Mouse (Mus musculus) layer of hippocampus, adult 9-10 months (tissue): ENCODE data around the gene Ccdc90b.
A peak's percentile ranks its signal among the peaks of the same experiment; 100 is the strongest.

Experiments used
- DNase-seq: peaks from one replicate; pipeline ENCODE4 v3.0.0; 2022; ENCODE audit warnings: low spot score

The Ccdc90b gene

GRCm38 (mm10) chr7:92560986-92561876 is at the start of gene Ccdc90b:
Ccdc90b (plus strand) TSS chr7:92561149.
- peak; percentile 91 for DNase-seq

- DNase-seq, result no peak
Measured at GRCm38 (mm10) chr7:92520397-92520796, 40.6 kb upstream of the Ccdc90b start.

GRCm38 (mm10) chr7:92520820-92521219 is 40.1 kb upstream of the Ccdc90b start:
- DNase-seq, result no peak

- DNase-seq, result no peak
Measured at GRCm38 (mm10) chr7:92529245-92529644, 31.7 kb upstream of the Ccdc90b start.

GRCm38 (mm10) chr7:92532351-92533036 is 28.5 kb upstream of the Ccdc90b start:
- DNase-seq, result no peak

- DNase-seq, result no peak
Measured at GRCm38 (mm10) chr7:92546763-92547162, 14.2 kb upstream of the Ccdc90b start.

GRCm38 (mm10) chr7:92550248-92550989 is 10.5 kb upstream of the Ccdc90b start:
- DNase-seq, result no peak

- peak; percentile 41 for DNase-seq
Measured at GRCm38 (mm10) chr7:92550990-92551392, 10.0 kb upstream of the Ccdc90b start.

GRCm38 (mm10) chr7:92558744-92559143 is 2.2 kb upstream of the Ccdc90b start:
- DNase-seq, result no peak

- DNase-seq, result no peak
Measured at GRCm38 (mm10) chr7:92566775-92567174, 5.8 kb downstream of the Ccdc90b start.

- no peak for DNase-seq
Measured at GRCm38 (mm10) chr7:92580491-92581207, 19.7 kb downstream of the Ccdc90b start.

- no peak for DNase-seq
Measured at GRCm38 (mm10) chr7:92583567-92583966, 22.6 kb downstream of the Ccdc90b start.

- DNase-seq, result no peak
Measured at GRCm38 (mm10) chr7:92589986-92590385, 29.0 kb downstream of the Ccdc90b start.

- no peak for DNase-seq
Measured at GRCm38 (mm10) chr7:92590842-92591241, 29.9 kb downstream of the Ccdc90b start.

GRCm38 (mm10) chr7:92604961-92605360 is 44.0 kb downstream of the Ccdc90b start:
- DNase-seq, result no peak

GRCm38 (mm10) chr7:92610830-92611229 is 49.9 kb downstream of the Ccdc90b start:
- DNase-seq, result no peak

GRCm38 (mm10) chr7:92624488-92624887 is 63.5 kb downstream of the Ccdc90b start:
- DNase-seq, result no peak

GRCm38 (mm10) chr7:92630167-92630566 is 69.2 kb downstream of the Ccdc90b start:
- no peak for DNase-seq
